Mouse (Mus musculus) liver, adult 2 months (tissue): ENCODE data around the gene Rasgrp2. TPM values are rescaled to one million over a fixed set of nuclear protein-coding genes. Genes with fewer than 3 reads are reported as not detected.

Experiments
- DNase-seq: peaks from one replicate; pipeline ENCODE4 v3.0.0-alpha.2; 2011; ENCODE audit warnings: low read depth, low spot score; ENCODE audit errors: extremely low read depth
- H3K27ac ChIP-seq: fragments of 200-500 bp; replicated peaks from 2 replicates; pipeline ENCODE4 v1.5.1; 2012; ENCODE audit warnings: low read depth, mild to moderate bottlenecking, control low read depth, inconsistent platforms, low read length; ENCODE audit not compliant: insufficient read depth
- H3K27me3 ChIP-seq: fragments of 200-500 bp; 2 replicates; pipeline ENCODE4 v1.6.1; 2012; ENCODE audit warnings: mild to moderate bottlenecking, moderate library complexity, low read length, inconsistent platforms; ENCODE audit not compliant: control insufficient read depth, insufficient read depth
- H3K36me3 ChIP-seq: fragments of 200-500 bp; 2 replicates; pipeline ENCODE4 v1.6.1; 2012; ENCODE audit warnings: low read length, inconsistent platforms; ENCODE audit not compliant: control insufficient read depth, insufficient read depth
- H3K4me1 ChIP-seq: fragments of 200-500 bp; 2 replicates; pipeline ENCODE4 v1.6.1; 2011; ENCODE audit warnings: low read length; ENCODE audit not compliant: control insufficient read depth, insufficient read depth
- H3K4me3 ChIP-seq: fragments of 200-500 bp; 2 replicates; pipeline ENCODE4 v1.5.1; 2011; ENCODE audit warnings: low read depth, mild to moderate bottlenecking, control low read depth, low read length, moderate library complexity; ENCODE audit not compliant: insufficient read depth
- H3K79me2 ChIP-seq: fragments of 200-500 bp; 2 replicates; pipeline ENCODE4 v1.6.1; 2012; ENCODE audit warnings: inconsistent platforms, mild to moderate bottlenecking, low read length, moderate library complexity; ENCODE audit not compliant: control insufficient read depth, insufficient read depth
- H3K9ac ChIP-seq: fragments of 200-500 bp; 2 replicates; pipeline ENCODE4 v1.6.1; 2012; ENCODE audit warnings: low read depth, mild to moderate bottlenecking, control low read depth, inconsistent platforms, low read length
- CTCF ChIP-seq: fragments of 200-500 bp; IDR thresholded peaks from 2 replicates; pipeline ENCODE4 v1.5.1; 2011; ENCODE audit warnings: low read depth, low read length, control low read depth
- POLR2A ChIP-seq: fragments of 200-500 bp; IDR thresholded peaks from 2 replicates; pipeline ENCODE4 v1.6.1; 2011; ENCODE audit warnings: low read length, control low read depth; ENCODE audit not compliant: insufficient read depth; ENCODE audit errors: extremely low read depth
- WGBS: fragments of 180-500 bp; shearing (Covaris S2); methylation state at CpG from one replicate; pipeline ENCODE4 v1.1.7; 2018; 5-methylcytosine and 5-hydroxymethylcytosine counted together
- polyA plus RNA-seq: library from polyadenylated mRNA; depleted of rRNA; stranded (reverse); fragments of >200 nt; gene quantifications from 2 replicates; pipeline ENCODE4 v1.2.3, GENCODE M21; 2012
- total RNA-seq: library from RNA; depleted of rRNA; stranded (reverse); fragments of >200 nt; gene quantifications from 2 replicates; pipeline ENCODE4 v1.2.3, GENCODE M21; 2014

Rasgrp2 gene
- total and polyA plus RNA-seq, 2 experiments: 19.9 to 39.5 TPM

GRCm38 (mm10) chr19:6405433-6405832 lies 6.3 kb downstream of the Rasgrp2 start:
- DNase-seq: no peak
- Histone ChIP-seq H3K36me3 (no peaks in the 10 kb centered on the region), H3K9ac (no peak overlapping the region), H3K4me1 (peaks cover 6% of the 10 kb centered on the region; the same call in 1 of the 2 replicates), H3K4me3 (no peak overlapping the region), H3K79me2 (no peaks in the 10 kb centered on the region), H3K27ac (no peak overlapping the region), H3K27me3 (no peaks in the 10 kb centered on the region)
- WGBS: 78% methylated on average over 10 of the region's 10 CpGs
- no peak for TF ChIP-seq POLR2A
- TF ChIP-seq CTCF: no peak

GRCm38 (mm10) chr19:6407109-6407508 lies 8.0 kb downstream of the Rasgrp2 start:
- H3K79me2 ChIP-seq: no peaks in the 10 kb centered on the region
- no peaks in the 10 kb centered on the region for H3K36me3 ChIP-seq
- H3K27ac ChIP-seq: no peak overlapping the region
- TF ChIP-seq POLR2A: no peak
- 96% methylated on average over 8 of the region's 8 CpGs for WGBS
- no peaks in the 10 kb centered on the region for H3K27me3 ChIP-seq
- peaks cover 6% of the 10 kb centered on the region; the same call in 1 of the 2 replicates for H3K4me1 ChIP-seq
- H3K4me3 ChIP-seq: no peak overlapping the region
- DNase-seq: no peak
- H3K9ac ChIP-seq: no peak overlapping the region

DNA sequence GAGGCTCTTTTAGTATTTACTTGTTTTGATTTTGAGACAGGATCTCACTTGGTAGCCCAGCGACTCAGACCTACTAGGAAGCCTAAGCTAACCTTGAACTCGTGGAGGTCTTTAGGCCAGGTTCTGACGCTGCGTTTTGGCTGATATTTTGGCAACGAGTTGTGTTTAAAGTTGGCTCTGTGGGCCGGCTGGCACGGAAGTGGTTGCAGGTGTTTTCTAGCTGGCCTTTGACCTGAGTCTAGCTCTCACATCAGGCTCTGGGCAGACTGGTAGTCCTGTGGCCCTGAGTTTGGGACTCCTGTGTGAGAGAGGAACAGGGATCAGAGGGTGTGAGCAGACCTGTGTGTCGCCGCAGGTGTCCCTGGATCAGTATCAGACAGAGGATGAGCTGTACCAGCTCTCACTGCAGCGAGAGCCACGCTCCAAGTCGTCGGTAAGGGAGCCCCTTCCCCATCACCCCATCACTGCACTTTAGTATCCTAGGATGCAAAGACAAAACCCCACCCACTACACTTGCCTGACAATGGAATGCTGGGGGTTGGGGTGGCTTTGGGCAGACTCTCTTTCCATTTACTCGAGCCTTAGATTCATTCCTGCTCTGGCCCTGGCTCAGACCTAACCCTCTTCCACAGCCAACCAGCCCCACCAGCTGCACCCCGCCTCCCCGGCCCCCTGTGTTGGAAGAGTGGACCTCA lies 8.8 kb downstream of the Rasgrp2 start:
- Histone ChIP-seq H3K36me3 (no peaks in the 10 kb centered on the region), H3K79me2 (no peaks in the 10 kb centered on the region)
- WGBS: 50% methylated on average over 16 of the region's 16 CpGs

DNA sequence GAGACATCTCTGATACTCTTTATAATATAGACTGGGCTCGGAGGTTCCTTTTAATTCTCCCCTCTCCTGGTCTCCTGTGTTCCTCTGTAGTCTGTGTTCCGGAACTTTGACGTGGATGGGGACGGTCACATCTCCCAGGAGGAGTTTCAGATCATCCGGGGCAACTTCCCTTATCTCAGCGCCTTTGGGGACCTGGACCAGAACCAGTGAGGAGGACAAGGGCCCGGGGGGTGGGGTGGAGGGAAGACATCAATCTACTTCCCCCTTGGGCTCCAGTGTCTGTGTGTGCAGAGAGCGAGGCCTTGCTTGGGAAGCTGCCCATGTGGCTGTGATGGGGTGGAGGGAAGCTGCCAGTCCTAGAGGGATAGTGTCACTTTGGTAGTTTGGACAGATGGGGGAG lies 9.6 kb downstream of the Rasgrp2 start:
- H3K9ac ChIP-seq: no peak overlapping the region
- H3K27me3 ChIP-seq: no peaks in the 10 kb centered on the region
- 68% methylated on average over 8 of the region's 8 CpGs for WGBS
- no peaks in the 10 kb centered on the region for H3K79me2 ChIP-seq
- DNase-seq: peak; percentile 37
- H3K36me3 ChIP-seq: no peaks in the 10 kb centered on the region
- TF ChIP-seq POLR2A (no peak), CTCF (no peak)
- H3K4me1 ChIP-seq: peaks cover 6% of the 10 kb centered on the region; the same call in 1 of the 2 replicates
- H3K4me3 ChIP-seq: no peak overlapping the region
- H3K27ac ChIP-seq: no peak overlapping the region

More for the DNA sequence above, 8.8 kb downstream of the Rasgrp2 start:
- no peak overlapping the region for H3K4me3 ChIP-seq
- peaks cover 6% of the 10 kb centered on the region; the same call in 1 of the 2 replicates for H3K4me1 ChIP-seq
- no peak overlapping the region for H3K9ac ChIP-seq
- no peaks in the 10 kb centered on the region for H3K27me3 ChIP-seq
- TF ChIP-seq CTCF (no peak), POLR2A (no peak)
- peak; percentile 77 for DNase-seq
- no peak overlapping the region for H3K27ac ChIP-seq

DNA sequence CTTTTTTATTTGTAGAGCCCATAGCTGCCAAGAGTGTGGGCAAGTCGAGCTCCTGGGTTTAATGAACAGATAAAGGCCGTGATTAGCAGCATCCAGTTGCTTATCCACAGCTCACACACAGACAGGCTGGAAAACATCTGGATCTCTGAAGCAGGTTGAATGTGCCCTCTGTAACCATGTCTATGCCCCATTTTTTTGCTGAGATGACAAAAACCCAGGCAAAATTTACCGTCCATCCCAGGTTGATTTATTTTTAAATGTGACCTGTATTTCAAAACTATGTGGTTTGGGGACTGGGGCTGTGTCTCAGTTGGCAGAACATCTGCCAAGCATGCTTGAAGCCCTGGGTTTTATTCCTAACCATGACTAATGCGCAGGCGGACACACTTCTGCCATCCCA lies 10.0 kb downstream of the Rasgrp2 start:
- Histone ChIP-seq H3K4me3 (no peak overlapping the region), H3K27me3 (no peaks in the 10 kb centered on the region), H3K36me3 (no peaks in the 10 kb centered on the region), H3K4me1 (peaks cover 6% of the 10 kb centered on the region; the same call in 1 of the 2 replicates), H3K9ac (no peak overlapping the region), H3K27ac (no peak overlapping the region), H3K79me2 (no peaks in the 10 kb centered on the region)
- 59% methylated on average over 5 of the region's 5 CpGs for WGBS
- DNase-seq: no peak
- TF ChIP-seq CTCF (no peak), POLR2A (no peak)

DNA sequence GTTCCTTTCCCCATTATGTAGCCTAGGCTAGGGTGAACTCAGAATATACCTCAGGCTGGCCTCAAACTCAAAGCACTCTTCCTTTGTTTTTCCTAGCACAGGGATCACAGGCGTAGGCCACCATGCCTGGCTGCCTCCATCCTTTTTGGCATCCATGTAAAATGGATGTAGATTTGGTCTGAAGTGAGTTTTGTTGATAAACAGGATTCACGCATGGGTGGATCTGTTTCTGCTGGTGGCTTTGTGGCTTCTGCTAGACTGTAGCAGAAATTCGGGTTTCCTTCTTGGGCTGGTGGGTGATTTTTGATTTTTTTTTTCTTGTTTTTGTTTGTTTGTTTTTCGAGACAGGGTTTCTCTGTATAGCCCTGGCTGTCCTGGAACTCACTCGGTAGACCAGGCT lies 10.8 kb downstream of the Rasgrp2 start:
- no peak for TF ChIP-seq CTCF
- TF ChIP-seq POLR2A: no peak
- no peak for DNase-seq
- H3K36me3 ChIP-seq: no peaks in the 10 kb centered on the region
- no peaks in the 10 kb centered on the region for H3K79me2 ChIP-seq
- H3K27ac ChIP-seq: no peak overlapping the region
- H3K4me3 ChIP-seq: no peak overlapping the region
- H3K9ac ChIP-seq: no peak overlapping the region
- H3K27me3 ChIP-seq: no peaks in the 10 kb centered on the region
- WGBS: 91% methylated on average over 5 of the region's 5 CpGs
- H3K4me1 ChIP-seq: peaks cover 6% of the 10 kb centered on the region; the same call in 1 of the 2 replicates
